Mouse (Mus musculus): ENCODE measurements at regions not wholly inside any gene's neighbourhood (a gene's known extent, or its start where the extent isn't known, plus 50 kb on each side); places are given as distances from the start of the nearest gene placed in this dataset.

GRCm38 (mm10) chr19:15658611-15659010 lies 288.5 kb downstream of the Psat1 start:
- no peak for TF ChIP-seq TCF12 (IDR thresholded peaks at IDR 0.05; ENCODE audit: insufficient read depth, poor library complexity, severe bottlenecking)
- TF ChIP-seq POLR2A (IDR thresholded peaks at IDR 0.05; ENCODE audit: insufficient read length, low read depth) = no peak
